Mouse (Mus musculus) stomach, postnatal 0 days (tissue): ENCODE measurements around the gene Dmrtc2. TPM values are rescaled to one million over a fixed set of nuclear protein-coding genes. Genes with fewer than 3 reads are reported as not detected.
A peak's percentile ranks its signal among the peaks of the same experiment; 100 is the strongest.

Experiments
- ATAC-seq: fragments of 200-750 bp; cut with Nextera tagmentation; 2 replicates; pipeline ENCODE4 v1.8.0; 2017; ENCODE audit not compliant: low FRiP score, low TSS enrichment
- DNase-seq: peaks from one replicate; pipeline ENCODE4 v3.0.0-alpha.2; 2016; ENCODE audit warnings: low spot score
- H3K27ac ChIP-seq: fragments of 300-500 bp; sonication (generic); replicated peaks from 2 replicates; pipeline ENCODE4 v1.5.1; 2014; ENCODE audit warnings: mild to moderate bottlenecking, control low read depth
- H3K27me3 ChIP-seq: fragments of 300-500 bp; sonication (generic); 2 replicates; pipeline ENCODE4 v1.6.1; 2014; ENCODE audit warnings: low read length; ENCODE audit not compliant: control insufficient read depth, insufficient read depth
- H3K36me3 ChIP-seq: fragments of 300-500 bp; sonication (generic); 2 replicates; pipeline ENCODE4 v1.6.1; 2014; ENCODE audit warnings: low read length, mixed read lengths; ENCODE audit not compliant: control insufficient read depth, insufficient read depth
- H3K4me1 ChIP-seq: fragments of 300-500 bp; sonication (generic); replicated peaks from 2 replicates; pipeline ENCODE4 v1.6.1; 2014; ENCODE audit warnings: antibody characterized with exemption; ENCODE audit not compliant: control insufficient read depth, insufficient read depth
- H3K4me2 ChIP-seq: fragments of 300-500 bp; sonication (generic); replicated peaks from 2 replicates; pipeline ENCODE4 v1.6.1; 2014; ENCODE audit warnings: low read depth, mild to moderate bottlenecking, control low read depth, moderate library complexity
- H3K4me3 ChIP-seq: fragments of 300-500 bp; sonication (generic); 2 replicates; pipeline ENCODE4 v1.5.1; 2014; ENCODE audit warnings: low read depth, low read length, control low read depth
- H3K9ac ChIP-seq: fragments of 300-500 bp; sonication (generic); 2 replicates; pipeline ENCODE4 v1.6.1; 2014; ENCODE audit warnings: mild to moderate bottlenecking, low read length, control low read depth, mixed read lengths
- H3K9me3 ChIP-seq: fragments of 300-500 bp; sonication (generic); 2 replicates; pipeline ENCODE4 v1.6.1; 2016; ENCODE audit warnings: low read length; ENCODE audit not compliant: control insufficient read depth
- CTCF ChIP-seq: IDR thresholded peaks from 2 replicates; pipeline ENCODE4 v1.5.1; 2016; ENCODE audit warnings: antibody characterized with exemption, low read depth, mild to moderate bottlenecking, moderate library complexity
- EP300 ChIP-seq: optimal IDR thresholded peaks from 2 replicates; pipeline ENCODE3; 2016; ENCODE audit warnings: antibody characterized with exemption
- WGBS: fragments of 180-500 bp; shearing (Covaris S2); extraction: QIAGEN DNeasy Blood & Tissue Kit; methylation state at CpG from one replicate; pipeline ENCODE4 v1.1.7; 2014; 5-methylcytosine and 5-hydroxymethylcytosine counted together
- polyA plus RNA-seq: library from polyadenylated mRNA; unstranded; fragments of >200 nt; fragmentation: Nextera tagmentation; extraction: Ambion mirVana; gene quantifications from 2 replicates; pipeline ENCODE4 v1.2.1, GENCODE M21; 2015

The Dmrtc2 gene
- polyA plus RNA-seq, 1 experiment from 2014 or later = not detected

- H3K9ac ChIP-seq = no peak overlapping the region
- ATAC-seq = 0 out of 2 replicates have a peak, but pooled peaks have one; percentile 21
- no peak overlapping the region for H3K4me2 ChIP-seq
- WGBS = 19% methylated on average over 6 of the region's 6 CpGs
- no peaks in the 10 kb centered on the region for H3K27me3 ChIP-seq
- H3K36me3 ChIP-seq = no peaks in the 10 kb centered on the region
- DNase-seq = peak; percentile 34
- no peak overlapping the region for H3K27ac ChIP-seq
- H3K4me3 ChIP-seq = no peak overlapping the region
- no peak for TF ChIP-seq EP300
- no peak for TF ChIP-seq CTCF
- H3K9me3 ChIP-seq = no peaks in the 10 kb centered on the region
- H3K4me1 ChIP-seq = no peaks in the 10 kb centered on the region
These were observed 19.0 kb upstream of the Dmrtc2 start for GRCm38 (mm10) chr7:24850899-24851303.

- DNase-seq (no peak), ATAC-seq (no peak)
- Histone ChIP-seq H3K27ac (no peak overlapping the region), H3K27me3 (no peaks in the 10 kb centered on the region), H3K9ac (no peak overlapping the region), H3K36me3 (no peaks in the 10 kb centered on the region), H3K9me3 (no peaks in the 10 kb centered on the region), H3K4me3 (no peak overlapping the region), H3K4me1 (no peaks in the 10 kb centered on the region), H3K4me2 (no peak overlapping the region)
- WGBS = 77% methylated on average over 5 of the region's 5 CpGs
- TF ChIP-seq CTCF (no peak), EP300 (no peak)
These were observed 18.1 kb upstream of the Dmrtc2 start for GRCm38 (mm10) chr7:24851596-24852325.

GRCm38 (mm10) chr7:24852557-24853232 lies 17.2 kb upstream of the Dmrtc2 start:
- ATAC-seq = no peak
- Histone ChIP-seq H3K9ac (no peak overlapping the region), H3K4me2 (no peak overlapping the region), H3K9me3 (no peaks in the 10 kb centered on the region), H3K36me3 (no peaks in the 10 kb centered on the region), H3K4me1 (no peaks in the 10 kb centered on the region), H3K27ac (no peak overlapping the region), H3K27me3 (no peaks in the 10 kb centered on the region), H3K4me3 (no peak overlapping the region)
- DNase-seq = no peak
- 70% methylated on average over 6 of the region's 8 CpGs for WGBS
- no peak for TF ChIP-seq EP300
- TF ChIP-seq CTCF = no peak

GRCm38 (mm10) chr7:24853233-24853563 lies 16.7 kb upstream of the Dmrtc2 start:
- no peak for DNase-seq
- H3K36me3 ChIP-seq = no peaks in the 10 kb centered on the region
- H3K4me1 ChIP-seq = no peaks in the 10 kb centered on the region
- H3K27ac ChIP-seq = no peak overlapping the region
- no peaks in the 10 kb centered on the region for H3K9me3 ChIP-seq
- H3K4me2 ChIP-seq = no peak overlapping the region
- ATAC-seq = no peak
- H3K4me3 ChIP-seq = no peak overlapping the region
- TF ChIP-seq CTCF = no peak
- no peak for TF ChIP-seq EP300
- H3K9ac ChIP-seq = no peak overlapping the region
- H3K27me3 ChIP-seq = no peaks in the 10 kb centered on the region

GRCm38 (mm10) chr7:24853695-24854094 lies 16.2 kb upstream of the Dmrtc2 start:
- H3K27me3 ChIP-seq = no peaks in the 10 kb centered on the region
- H3K4me1 ChIP-seq = no peaks in the 10 kb centered on the region
- H3K36me3 ChIP-seq = no peaks in the 10 kb centered on the region
- H3K4me2 ChIP-seq = no peak overlapping the region
- ATAC-seq (no peak), DNase-seq (no peak)
- H3K4me3 ChIP-seq = no peak overlapping the region
- no peak for TF ChIP-seq EP300
- no peak for TF ChIP-seq CTCF
- no peaks in the 10 kb centered on the region for H3K9me3 ChIP-seq
- no peak overlapping the region for H3K9ac ChIP-seq
- H3K27ac ChIP-seq = no peak overlapping the region
- WGBS = 37% methylated on average over 7 of the region's 7 CpGs

GRCm38 (mm10) chr7:24856460-24857120 lies 13.3 kb upstream of the Dmrtc2 start:
- no peaks in the 10 kb centered on the region for H3K9me3 ChIP-seq
- ATAC-seq (no peak), DNase-seq (no peak)
- H3K36me3 ChIP-seq = no peaks in the 10 kb centered on the region
- TF ChIP-seq CTCF = no peak
- no peak for TF ChIP-seq EP300
- no peak overlapping the region for H3K4me3 ChIP-seq
- H3K9ac ChIP-seq = no peak overlapping the region
- H3K4me1 ChIP-seq = no peaks in the 10 kb centered on the region
- H3K4me2 ChIP-seq = no peak overlapping the region
- 55% methylated on average over 6 of the region's 6 CpGs for WGBS
- no peak overlapping the region for H3K27ac ChIP-seq
- H3K27me3 ChIP-seq = no peaks in the 10 kb centered on the region
